Mouse (Mus musculus): ENCODE results near the gene Eif3d.
"Not testable (repeated sequence)": the region's sequence is repeated elsewhere in the genome, so short reads cannot be mapped to it uniquely, and the experiment has no call there.

Gene Eif3d

GRCm38 (mm10) chr15:77970470-77971292, at the start of gene Eif3d:
Eif3d (minus strand) TSS chr15:77970813.
- peak; percentile 94 to 98 for DNase-seq (ENCODE audit: low spot score in 2 of 2)

- DNase-seq (ENCODE audit: low spot score in 2 of 2), result no peak
Observed at GRCm38 (mm10) chr15:78014046-78014445, 43.4 kb upstream of the Eif3d start.

GRCm38 (mm10) chr15:78008206-78008605, 37.6 kb upstream of the Eif3d start:
- DNase-seq (ENCODE audit: low spot score in 2 of 2), result not testable (repeated sequence)

- DNase-seq (ENCODE audit: low spot score in 2 of 2), result no peak
Observed at GRCm38 (mm10) chr15:78003929-78004328, 33.3 kb upstream of the Eif3d start.

GRCm38 (mm10) chr15:78001400-78001799, 30.8 kb upstream of the Eif3d start:
- DNase-seq (ENCODE audit: low spot score in 2 of 2), result no peak

- no peak for DNase-seq (ENCODE audit: low spot score in 2 of 2)
Observed at GRCm38 (mm10) chr15:77988541-77988940, 17.9 kb upstream of the Eif3d start.

GRCm38 (mm10) chr15:77983391-77983790, 12.8 kb upstream of the Eif3d start:
- DNase-seq (ENCODE audit: low spot score in 2 of 2), result no peak

- no peak for DNase-seq (ENCODE audit: low spot score in 2 of 2)
Observed at GRCm38 (mm10) chr15:77982195-77982939, 11.8 kb upstream of the Eif3d start.

GRCm38 (mm10) chr15:77981181-77981680, 10.6 kb upstream of the Eif3d start:
- DNase-seq (ENCODE audit: low spot score in 2 of 2), result no peak

- no peak for DNase-seq (ENCODE audit: low spot score in 2 of 2)
Observed at GRCm38 (mm10) chr15:77979427-77979865, 8.8 kb upstream of the Eif3d start.

GRCm38 (mm10) chr15:77977663-77978062, 7.0 kb upstream of the Eif3d start:
- no peak for DNase-seq (ENCODE audit: low spot score in 2 of 2)

- DNase-seq (ENCODE audit: low spot score in 2 of 2), result no peak
Observed at GRCm38 (mm10) chr15:77974165-77974841, 3.7 kb upstream of the Eif3d start.

GRCm38 (mm10) chr15:77969940-77970469, 608 bp downstream of the Eif3d start:
- DNase-seq (ENCODE audit: low spot score in 2 of 2), result no peak

GRCm38 (mm10) chr15:77965117-77965528, 5.5 kb downstream of the Eif3d start:
- DNase-seq (ENCODE audit: low spot score in 2 of 2), result no peak

GRCm38 (mm10) chr15:77962447-77962846, 8.2 kb downstream of the Eif3d start:
- no peak for DNase-seq (ENCODE audit: low spot score in 2 of 2)

- DNase-seq (ENCODE audit: low spot score in 2 of 2), result no peak
Observed at GRCm38 (mm10) chr15:77960693-77961092, 9.9 kb downstream of the Eif3d start.

GRCm38 (mm10) chr15:77958071-77958470, 12.5 kb downstream of the Eif3d start:
- DNase-seq (ENCODE audit: low spot score in 2 of 2), result no peak

GRCm38 (mm10) chr15:77957625-77958024, 13.0 kb downstream of the Eif3d start:
- DNase-seq (ENCODE audit: low spot score in 2 of 2), result no peak

- peak; percentile 77 to 85 for DNase-seq (ENCODE audit: low spot score in 2 of 2)
Observed at GRCm38 (mm10) chr15:77956404-77956901, 14.2 kb downstream of the Eif3d start, which contains the start of gene Foxred2. Foxred2 (minus strand) TSS chr15:77956722.

GRCm38 (mm10) chr15:77955440-77956403, 14.9 kb downstream of the Eif3d start:
- no peak for DNase-seq (ENCODE audit: low spot score in 2 of 2)
